Mouse (Mus musculus) embryonic fibroblast, embryonic 13.5 days (primary cell): ENCODE results near the gene Ntn4.

Experiments
- CTCF ChIP-seq: IDR thresholded peaks from 2 replicates; pipeline ENCODE4 v1.5.1; 2011; ENCODE audit warnings: mild to moderate bottlenecking, control low read depth, low read length, moderate library complexity, borderline replicate concordance; ENCODE audit not compliant: insufficient read depth
- POLR2A ChIP-seq: IDR thresholded peaks from 2 replicates; pipeline ENCODE4 v1.6.1; 2011; ENCODE audit warnings: low read depth, mild to moderate bottlenecking, control low read depth, low read length, moderate library complexity

GRCm38 (mm10) chr10:93594022-93594482 is 46.4 kb upstream of the Ntn4 start:
- TF ChIP-seq CTCF (peak; percentile 29; the same call in 1 of the 2 replicates), POLR2A (peak; percentile 45; the same call in 1 of the 2 replicates)
